Mouse (Mus musculus) left cerebral cortex, adult 18-20 months (tissue): Measurements from ENCODE around the gene Fbxw7. TPM values are rescaled to one million over a fixed set of nuclear protein-coding genes. Genes with fewer than 3 reads are reported as not detected.

ENCODE experiments used
- DNase-seq, 2 experiments: peaks; one replicate each; pipeline ENCODE4 v3.0.0; 2021 to 2022; ENCODE audit warnings: low spot score in 2 of 2, mixed read lengths in 1 of 2
- total RNA-seq, 2 experiments: library from RNA; stranded (reverse); gene quantifications; 2 replicates each; pipeline ENCODE4 v1.2.3; 2021

Fbxw7 gene
- total RNA-seq, 2 experiments from 2014 or later = 224 to 233 TPM

DNA sequence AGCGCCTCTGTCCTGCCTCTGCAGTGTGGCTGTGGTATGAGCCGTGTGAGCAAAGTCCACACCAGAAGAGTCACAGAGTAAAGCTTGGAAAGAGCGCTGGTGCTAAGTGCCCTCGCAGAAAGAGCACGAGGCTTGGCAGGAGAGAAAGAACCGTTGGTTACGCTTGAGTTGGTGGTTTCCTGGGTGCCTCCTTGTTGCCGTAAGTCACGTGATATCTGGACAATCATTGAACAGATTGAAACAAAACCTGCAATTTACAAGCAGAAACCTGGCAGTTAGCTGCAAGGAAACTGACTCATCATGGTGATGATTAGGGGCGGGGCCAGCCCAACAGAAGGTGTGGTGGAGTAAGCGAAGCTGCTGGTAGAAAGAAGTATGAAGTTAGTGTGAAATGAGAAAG lies 207.7 kb downstream of the Fbxw7 start:
- no peak for DNase-seq

DNA sequence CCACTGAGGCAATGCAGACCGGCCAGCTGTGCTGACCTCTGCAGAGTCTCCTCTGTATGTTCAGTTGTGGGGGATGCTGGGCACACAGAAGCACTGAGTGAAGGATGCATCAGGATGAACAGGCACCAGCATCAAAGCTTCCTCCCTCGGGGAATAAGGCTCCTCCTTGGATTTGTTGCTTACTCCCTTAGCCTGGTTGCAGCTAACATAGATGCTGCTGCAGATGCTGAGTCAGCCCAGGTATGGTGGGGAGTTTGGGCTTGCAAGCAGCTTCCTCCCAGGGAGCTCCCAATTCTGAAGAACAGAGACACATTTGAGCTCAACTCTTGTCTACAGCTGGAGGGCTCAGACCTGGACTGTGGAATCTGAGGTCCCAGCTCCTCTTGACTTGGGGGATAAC lies 209.2 kb downstream of the Fbxw7 start:
- no peak for DNase-seq

DNA sequence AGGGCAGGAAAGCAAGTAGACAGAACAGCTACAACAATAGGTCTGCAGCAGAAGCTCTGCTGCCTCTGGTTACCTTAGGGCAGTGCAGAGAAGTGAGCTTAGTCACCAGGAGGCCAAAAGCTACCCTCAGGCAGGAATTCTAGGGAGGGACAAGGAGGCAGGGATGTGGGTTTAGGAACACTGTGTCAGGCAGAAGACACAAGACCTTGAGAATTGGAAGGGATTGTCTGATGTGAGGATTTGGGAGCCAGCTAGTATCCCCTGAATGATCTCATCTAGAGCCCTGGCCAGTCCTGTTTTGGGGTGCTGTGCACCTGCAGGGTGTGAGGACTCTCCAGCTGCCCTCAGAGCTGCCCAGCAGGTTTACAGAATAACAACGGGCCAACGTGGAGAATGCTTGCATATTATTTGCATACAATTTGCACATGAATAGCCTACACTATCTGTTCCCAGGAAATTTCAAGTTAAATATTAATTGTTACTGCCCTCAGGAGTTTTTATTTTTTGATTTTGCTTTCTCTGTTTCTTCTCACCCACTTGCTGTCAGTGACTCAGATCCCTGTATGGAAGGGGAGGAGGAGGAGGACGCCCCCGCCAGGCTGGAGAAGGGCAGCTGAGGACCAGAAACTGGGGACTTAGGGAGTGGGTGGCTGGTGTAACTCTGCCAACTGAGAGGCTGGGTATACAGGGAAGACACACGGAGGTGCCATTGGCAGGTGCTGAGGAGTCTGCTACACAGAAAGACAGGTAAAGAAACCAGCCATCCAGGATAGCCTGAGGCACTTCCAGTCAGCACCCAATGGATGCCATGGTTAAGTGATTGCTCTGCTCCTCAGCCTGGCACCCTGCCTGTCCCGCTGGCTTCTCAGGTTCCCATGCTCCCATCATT lies 210.0 kb downstream of the Fbxw7 start:
- DNase-seq = peak; percentile 78 to 85

Other genes with a start within 250 kb of the Fbxw7 start
- gene Arfip1, start 232.6 kb upstream of the Fbxw7 start, total RNA-seq = 10 to 100 TPM; 18.2 to 20.1 TPM
- gene Tigd4, start 221.7 kb upstream of the Fbxw7 start, total RNA-seq = under 1 TPM in 1 of 2 experiments, not detected in 1; 0.09 TPM
- under 1 TPM; 0.28 to 0.37 TPM for gene Tmem154, start 149.1 kb upstream of the Fbxw7 start, total RNA-seq